Mouse (Mus musculus) liver, adult 2 months (tissue): ENCODE data around the gene Cadm1.

Experiments
- CTCF ChIP-seq: fragments of 200-500 bp; IDR thresholded peaks from 2 replicates; pipeline ENCODE4 v1.5.1; 2011; ENCODE audit warnings: low read depth, low read length, control low read depth
- POLR2A ChIP-seq: fragments of 200-500 bp; IDR thresholded peaks from 2 replicates; pipeline ENCODE4 v1.6.1; 2011; ENCODE audit warnings: low read length, control low read depth; ENCODE audit not compliant: insufficient read depth; ENCODE audit errors: extremely low read depth

DNA sequence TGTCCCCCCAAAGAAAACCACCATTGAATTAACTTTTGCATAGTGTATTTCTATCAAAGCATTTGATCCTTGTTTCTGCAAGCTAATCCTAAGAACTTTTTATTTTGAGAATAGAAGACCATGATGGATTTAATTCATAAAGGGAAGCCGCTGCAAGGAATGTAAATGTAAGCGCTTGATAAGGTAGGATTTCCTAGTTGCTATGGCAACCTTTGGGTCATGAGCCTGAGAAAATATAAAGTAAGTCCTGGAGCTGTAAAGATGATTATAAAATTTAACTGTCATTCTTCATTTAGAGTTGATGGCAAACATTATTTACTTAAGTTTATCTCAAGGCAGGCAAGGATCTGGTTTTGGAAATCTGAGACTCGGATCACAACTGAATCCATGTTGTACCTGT lies 197.6 kb downstream of the Cadm1 start:
- no peak for TF ChIP-seq POLR2A
- TF ChIP-seq CTCF, result no peak
